Mouse (Mus musculus) spleen, adult 2 months (tissue): ENCODE measurements around the gene Tenm3.

Experiments used
- CTCF ChIP-seq: fragments of 200-500 bp; IDR thresholded peaks from 2 replicates; pipeline ENCODE4 v1.5.1; 2011; ENCODE audit warnings: mild to moderate bottlenecking, inconsistent platforms; ENCODE audit not compliant: insufficient read depth, insufficient read length, insufficient replicate concordance; ENCODE audit errors: extremely low read depth
- POLR2A ChIP-seq: fragments of 200-500 bp; IDR thresholded peaks from 2 replicates; pipeline ENCODE4 v1.6.1; 2011; ENCODE audit warnings: low read depth, low read length, inconsistent platforms

GRCm38 (mm10) chr8:48743912-48744311 is 99.8 kb downstream of the Tenm3 start:
- TF ChIP-seq POLR2A (no peak), CTCF (no peak)
